Mouse (Mus musculus): ENCODE measurements around the gene Medag.

DNA sequence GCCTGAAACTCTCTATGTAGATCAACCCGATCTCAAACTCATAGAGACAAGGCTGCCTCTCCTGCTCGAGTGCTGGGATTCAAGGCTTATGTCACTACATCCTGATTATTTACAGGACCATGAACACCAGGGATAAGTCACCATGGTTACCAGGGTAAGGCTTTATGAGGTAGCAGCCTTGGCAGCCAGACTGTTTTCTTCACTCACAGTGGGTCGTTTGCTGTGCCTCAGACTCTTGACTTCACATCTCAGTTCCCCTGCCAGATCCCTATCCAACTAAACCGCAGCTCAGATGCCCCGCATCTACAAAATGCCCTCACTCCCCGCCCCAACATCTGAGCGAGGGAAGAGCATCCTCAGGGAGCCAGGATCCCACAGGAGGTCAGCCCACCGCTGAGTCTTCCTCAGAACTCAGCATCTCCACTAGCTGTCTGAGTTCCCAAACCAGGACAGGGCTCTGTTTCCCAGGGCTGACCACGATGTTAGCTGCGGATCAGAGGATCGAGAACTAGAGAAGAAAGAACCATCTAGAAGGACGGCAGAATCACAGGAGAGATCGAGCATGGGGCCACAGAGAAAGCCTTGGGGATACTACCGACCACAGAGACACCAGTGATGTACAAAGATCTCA, 30.2 kb downstream of the Medag start:
- no peak for TF ChIP-seq TAL1 (IDR thresholded peaks at IDR 0.05; ENCODE audit: low read length)
- TF ChIP-seq GATA1 (IDR thresholded peaks at IDR 0.05; ENCODE audit: low read length), result no peak

Data from erythroblast, embryonic 14.5 days (primary cell).